Mouse (Mus musculus) megakaryocyte-erythroid progenitor cell, adult 5-6 weeks (primary cell): ENCODE measurements around the gene Sergef. TPM values are rescaled to one million over a fixed set of nuclear protein-coding genes. Genes with fewer than 3 reads are reported as not detected.

Experiments used
- ATAC-seq: replicated peaks from 2 replicates; pipeline ENCODE4 v1.8.0; 2016; ENCODE audit warnings: mild to moderate bottlenecking, inconsistent platforms; ENCODE audit not compliant: severe bottlenecking, poor library complexity, low FRiP score, low TSS enrichment
- total RNA-seq, 2 experiments: library from RNA; stranded (forward) in 1 of 2; stranded (reverse) in 1 of 2; fragments of 200-1000, 215-1000 nt in 1 of 2; fragments of >200 nt in 1 of 2; fragmentation: Nextera tagmentation in 1 of 2; gene quantifications; 2 replicates each; pipeline ENCODE4 v1.2.3; 2014 to 2017

Gene Sergef
- total RNA-seq, 2 experiments from 2014 or later, result 8.6 to 9.0 TPM

- no peak for ATAC-seq
Observed at GRCm38 (mm10) chr7:46586621-46587216, 52.9 kb downstream of the Sergef start.

- no peak for ATAC-seq
Observed at GRCm38 (mm10) chr7:46582750-46583149, 56.9 kb downstream of the Sergef start.

- ATAC-seq, result no peak
Observed at GRCm38 (mm10) chr7:46581358-46581930, 58.2 kb downstream of the Sergef start.

- no peak for ATAC-seq
Observed at GRCm38 (mm10) chr7:46578091-46578490, 61.5 kb downstream of the Sergef start.

- no peak for ATAC-seq
Observed at GRCm38 (mm10) chr7:46575897-46576296, 63.7 kb downstream of the Sergef start.

- no peak for ATAC-seq
Observed at GRCm38 (mm10) chr7:46572803-46573594, 66.6 kb downstream of the Sergef start.

GRCm38 (mm10) chr7:46569509-46569908 is 70.1 kb downstream of the Sergef start:
- peak; percentile 92 for ATAC-seq

GRCm38 (mm10) chr7:46566318-46567007 is 73.1 kb downstream of the Sergef start:
- ATAC-seq, result no peak

- ATAC-seq, result no peak
Observed at GRCm38 (mm10) chr7:46565374-46565773, 74.2 kb downstream of the Sergef start.

- ATAC-seq, result no peak
Observed at GRCm38 (mm10) chr7:46563801-46564200, 75.8 kb downstream of the Sergef start.

- no peak for ATAC-seq
Observed at GRCm38 (mm10) chr7:46560061-46560460, 79.5 kb downstream of the Sergef start.

- ATAC-seq, result no peak
Observed at GRCm38 (mm10) chr7:46559643-46560042, 80.0 kb downstream of the Sergef start.

- no peak for ATAC-seq
Observed at GRCm38 (mm10) chr7:46559006-46559405, 80.6 kb downstream of the Sergef start.

- ATAC-seq, result peak; percentile 43; the same call in 1 of the 2 replicates
Observed at GRCm38 (mm10) chr7:46557996-46558395, 81.6 kb downstream of the Sergef start.

- no peak for ATAC-seq
Observed at GRCm38 (mm10) chr7:46557387-46557786, 82.2 kb downstream of the Sergef start.

GRCm38 (mm10) chr7:46556358-46557118 is 83.1 kb downstream of the Sergef start:
- ATAC-seq, result no peak

- ATAC-seq, result no peak
Observed at GRCm38 (mm10) chr7:46555731-46556130, 83.9 kb downstream of the Sergef start.

GRCm38 (mm10) chr7:46554855-46555254 is 84.8 kb downstream of the Sergef start:
- ATAC-seq, result no peak

GRCm38 (mm10) chr7:46554003-46554402 is 85.6 kb downstream of the Sergef start:
- no peak for ATAC-seq
